Mouse (Mus musculus): ENCODE data around the gene Abcg4.

- TF ChIP-seq EP300 (IDR thresholded peaks at IDR 0.05; ENCODE audit: low read depth): no peak
- no peak for TF ChIP-seq CTCF (IDR thresholded peaks at IDR 0.05; ENCODE audit: low read depth)
Observed at GRCm38 (mm10) chr9:44311136-44312134, 23.0 kb upstream of the Abcg4 start.
